Mouse (Mus musculus): ENCODE measurements around the gene Zfp94. TPM values are rescaled to one million over a fixed set of nuclear protein-coding genes. Genes with fewer than 3 reads are reported as not detected.

The Zfp94 gene
- polyA plus RNA-seq, 1 experiment = not detected

GRCm38 (mm10) chr7:24298635-24298972 is 17.9 kb downstream of the Zfp94 start:
- under 1% methylated on average over 12 of the region's 12 CpGs for whole genome bisulfite sequencing
- TF ChIP-seq CTCF (IDR thresholded peaks at IDR 0.05; ENCODE audit: insufficient read depth, low read depth, low read length) (no peak), POLR2A (IDR thresholded peaks at IDR 0.05; ENCODE audit: insufficient read depth, low read depth, low read length) (no peak)

DNA sequence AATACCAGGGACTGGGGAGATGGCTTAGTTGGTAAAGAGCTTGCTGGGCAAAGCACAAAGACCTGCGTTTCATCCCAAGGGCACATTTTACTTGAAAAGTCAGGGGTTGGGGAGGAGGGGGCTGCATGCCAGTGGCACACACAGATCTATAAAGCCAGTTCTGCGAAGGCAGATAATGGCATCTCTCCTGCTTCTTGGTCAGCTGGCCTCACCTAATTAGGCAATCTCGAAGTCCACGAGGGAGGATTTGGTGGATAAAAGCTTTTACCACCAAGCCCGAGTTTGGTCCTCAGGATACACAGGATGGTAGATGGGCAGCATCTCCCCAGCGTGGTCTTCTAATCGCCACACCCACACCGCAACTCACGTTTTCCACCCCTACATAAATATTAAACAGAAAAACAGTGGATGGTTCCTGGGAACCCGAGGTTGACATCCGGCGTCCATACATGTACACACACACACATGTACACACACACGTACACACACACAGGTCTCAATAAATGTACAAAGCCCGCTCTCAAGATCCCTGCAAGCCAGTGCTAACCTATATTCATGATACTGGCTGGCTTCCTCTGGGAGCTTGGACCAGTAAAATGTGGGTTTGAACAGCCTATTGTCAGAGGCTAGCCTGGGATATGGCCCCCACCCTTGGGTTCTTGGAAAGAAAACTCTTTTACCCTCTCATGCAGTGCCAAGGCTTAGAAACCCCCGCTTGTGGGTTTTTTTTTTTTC is 18.9 kb downstream of the Zfp94 start:
- no peak for TF ChIP-seq CTCF (IDR thresholded peaks at IDR 0.05; ENCODE audit: insufficient read depth, low read depth, low read length)
- no peak for TF ChIP-seq POLR2A (IDR thresholded peaks at IDR 0.05; ENCODE audit: insufficient read depth, low read depth, low read length)
- H3K27ac ChIP-seq (ENCODE audit: insufficient read depth, low read depth, low read length) = no peak overlapping the region
- H3K4me3 ChIP-seq (ENCODE audit: insufficient read depth, low read depth, low read length) = no peak overlapping the region
- H3K4me1 ChIP-seq (ENCODE audit: control insufficient read depth, insufficient read depth, low read length) = peaks cover 9% of the 10 kb centered on the region
- 83% methylated on average over 15 of the region's 15 CpGs for WGBS

More at GRCm38 (mm10) chr7:24298635-24298972, 17.9 kb downstream of the Zfp94 start:
- Histone ChIP-seq H3K4me3 (ENCODE audit: insufficient read depth, low read depth, low read length) (peak overlapping the region; percentile 64), H3K4me1 (ENCODE audit: control insufficient read depth, insufficient read depth, low read length) (peaks cover 9% of the 10 kb centered on the region), H3K27ac (ENCODE audit: insufficient read depth, low read depth, low read length) (no peak overlapping the region)

GRCm38 (mm10) chr7:24296386-24296785 is 20.1 kb downstream of the Zfp94 start:
- WGBS = 92% methylated on average over 7 of the region's 7 CpGs
- H3K4me3 ChIP-seq (ENCODE audit: insufficient read depth, low read depth, low read length) = no peak overlapping the region
- peaks cover 9% of the 10 kb centered on the region for H3K4me1 ChIP-seq (ENCODE audit: control insufficient read depth, insufficient read depth, low read length)
- TF ChIP-seq CTCF (IDR thresholded peaks at IDR 0.05; ENCODE audit: insufficient read depth, low read depth, low read length) = no peak
- TF ChIP-seq POLR2A (IDR thresholded peaks at IDR 0.05; ENCODE audit: insufficient read depth, low read depth, low read length) = no peak
- H3K27ac ChIP-seq (ENCODE audit: insufficient read depth, low read depth, low read length) = no peak overlapping the region

- 96% methylated on average over 7 of the region's 7 CpGs for WGBS
- H3K27ac ChIP-seq (ENCODE audit: insufficient read depth, low read depth, low read length) = no peak overlapping the region
- peaks cover 9% of the 10 kb centered on the region for H3K4me1 ChIP-seq (ENCODE audit: control insufficient read depth, insufficient read depth, low read length)
- TF ChIP-seq CTCF (IDR thresholded peaks at IDR 0.05; ENCODE audit: insufficient read depth, low read depth, low read length) (no peak), POLR2A (IDR thresholded peaks at IDR 0.05; ENCODE audit: insufficient read depth, low read depth, low read length) (no peak)
- H3K4me3 ChIP-seq (ENCODE audit: insufficient read depth, low read depth, low read length) = no peak overlapping the region
These were observed 21.1 kb downstream of the Zfp94 start for GRCm38 (mm10) chr7:24295376-24295775.

- 98% methylated on average over 4 of the region's 4 CpGs for WGBS
- H3K4me1 ChIP-seq (ENCODE audit: control insufficient read depth, insufficient read depth, low read length) = peaks cover 5% of the 10 kb centered on the region
- H3K4me3 ChIP-seq (ENCODE audit: insufficient read depth, low read depth, low read length) = no peak overlapping the region
- H3K27ac ChIP-seq (ENCODE audit: insufficient read depth, low read depth, low read length) = no peak overlapping the region
- no peak for TF ChIP-seq CTCF (IDR thresholded peaks at IDR 0.05; ENCODE audit: insufficient read depth, low read depth, low read length)
- TF ChIP-seq POLR2A (IDR thresholded peaks at IDR 0.05; ENCODE audit: insufficient read depth, low read depth, low read length) = no peak
These were observed 21.7 kb downstream of the Zfp94 start for GRCm38 (mm10) chr7:24294763-24295162.

- Histone ChIP-seq H3K4me3 (ENCODE audit: insufficient read depth, low read depth, low read length) (no peak overlapping the region), H3K27ac (ENCODE audit: insufficient read depth, low read depth, low read length) (no peak overlapping the region), H3K4me1 (ENCODE audit: control insufficient read depth, insufficient read depth, low read length) (peaks cover 3% of the 10 kb centered on the region)
- no peak for TF ChIP-seq POLR2A (IDR thresholded peaks at IDR 0.05; ENCODE audit: insufficient read depth, low read depth, low read length)
- no peak for TF ChIP-seq CTCF (IDR thresholded peaks at IDR 0.05; ENCODE audit: insufficient read depth, low read depth, low read length)
- 90% methylated on average over 12 of the region's 12 CpGs for WGBS
These were observed 23.2 kb downstream of the Zfp94 start for GRCm38 (mm10) chr7:24293061-24293851.

DNA sequence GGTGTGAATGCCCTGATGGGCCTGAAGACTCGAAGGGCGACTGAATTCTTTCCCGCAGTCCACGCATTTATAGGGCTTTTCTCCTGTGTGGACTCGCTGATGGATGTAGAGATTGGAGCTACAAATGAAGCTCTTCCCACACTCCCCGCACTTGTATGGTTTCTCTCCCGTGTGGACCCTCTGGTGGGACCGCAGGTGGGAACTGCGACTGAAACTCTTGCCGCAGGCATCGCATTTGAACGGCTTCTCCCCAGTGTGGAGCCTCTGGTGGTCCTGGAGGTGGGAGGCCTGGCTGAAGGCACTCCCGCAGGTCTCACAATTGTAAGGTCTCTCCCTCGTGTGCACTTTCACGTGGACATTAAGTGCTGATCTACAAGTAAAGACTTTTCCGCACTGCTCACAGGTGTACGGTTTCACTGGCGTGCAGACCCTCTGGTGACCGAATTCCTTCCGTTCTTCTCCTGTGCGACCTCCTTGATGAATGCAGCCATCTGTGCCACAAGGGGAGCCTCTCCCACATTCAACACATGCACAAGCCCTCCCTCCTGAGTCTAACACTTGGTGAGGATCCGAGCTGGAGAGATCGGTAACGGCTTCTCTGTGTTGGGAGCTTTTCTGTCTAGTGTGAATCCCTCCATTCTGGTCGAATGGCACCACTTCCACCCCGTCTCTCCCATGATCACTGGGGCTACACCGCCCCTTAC is 24.9 kb downstream of the Zfp94 start:
- no peak overlapping the region for H3K4me3 ChIP-seq (ENCODE audit: insufficient read depth, low read depth, low read length)
- 91% methylated on average over 27 of the region's 27 CpGs for WGBS
- no peaks in the 10 kb centered on the region for H3K4me1 ChIP-seq (ENCODE audit: control insufficient read depth, insufficient read depth, low read length)
- no peak overlapping the region for H3K27ac ChIP-seq (ENCODE audit: insufficient read depth, low read depth, low read length)
- TF ChIP-seq CTCF (IDR thresholded peaks at IDR 0.05; ENCODE audit: insufficient read depth, low read depth, low read length) (no peak), POLR2A (IDR thresholded peaks at IDR 0.05; ENCODE audit: insufficient read depth, low read depth, low read length) (no peak)

DNA sequence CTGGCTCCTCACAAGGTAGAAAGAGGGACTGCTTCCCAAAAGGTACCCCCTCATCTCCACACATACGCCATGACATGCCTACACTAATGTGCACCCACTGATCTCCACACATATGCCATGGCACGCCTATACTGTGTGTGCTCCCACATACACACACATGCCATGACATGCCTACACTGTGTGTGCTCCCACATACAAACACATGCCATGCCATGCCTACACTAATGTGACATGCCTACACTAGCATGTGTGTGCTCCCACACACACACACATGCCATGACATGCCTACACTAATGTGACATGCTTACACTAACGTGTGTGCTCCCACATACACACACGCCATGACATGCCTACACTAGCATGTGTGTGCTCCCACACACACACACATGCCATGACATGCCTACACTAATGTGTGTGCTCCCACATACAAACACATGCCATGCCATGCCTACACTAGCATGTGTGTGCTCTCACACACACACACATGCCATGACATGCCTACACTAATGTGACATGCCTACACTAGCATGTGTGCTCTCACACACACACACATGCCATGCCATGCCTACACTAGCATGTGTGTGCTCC is 26.3 kb downstream of the Zfp94 start:
- WGBS = 98% methylated on average over 4 of the region's 4 CpGs
- H3K4me1 ChIP-seq (ENCODE audit: control insufficient read depth, insufficient read depth, low read length) = no peaks in the 10 kb centered on the region
- TF ChIP-seq CTCF (IDR thresholded peaks at IDR 0.05; ENCODE audit: insufficient read depth, low read depth, low read length) (no peak), POLR2A (IDR thresholded peaks at IDR 0.05; ENCODE audit: insufficient read depth, low read depth, low read length) (no peak)

More for the DNA sequence above, 26.3 kb downstream of the Zfp94 start:
- H3K4me3 ChIP-seq (ENCODE audit: insufficient read depth, low read depth, low read length) = no peak overlapping the region
- no peak overlapping the region for H3K27ac ChIP-seq (ENCODE audit: insufficient read depth, low read depth, low read length)

Measured in olfactory bulb, adult 2 months (tissue).